Mouse (Mus musculus): ENCODE results near the gene Tmem161b. TPM values are rescaled to one million over a fixed set of nuclear protein-coding genes. Genes with fewer than 3 reads are reported as not detected.

The Tmem161b gene
- polyA plus RNA-seq (2014; fragmentation: Illumina TruSeq; extraction: RNeasy Lipid Tissue Mini Kit (QIAGEN cat#74804); ENCODE audit: low read depth, low replicate concordance), result 36.4 TPM

GRCm38 (mm10) chr13:84221820-84222681 is at the start of gene Tmem161b:
TSS of gene Tmem161b (plus strand) at chr13:84222296.

Measured in adrenal gland, adult 10 weeks (tissue).